Mouse (Mus musculus) G1E (cell line): ENCODE results near the gene Myo1d.

Experiments used
- CTCF ChIP-seq: IDR thresholded peaks from 2 replicates; pipeline ENCODE4 v1.5.1; 2012; ENCODE audit warnings: low read depth, low read length, inconsistent platforms, mixed read lengths
- GATA1 ChIP-seq: IDR thresholded peaks from 2 replicates; pipeline ENCODE4 v1.6.1; 2012; ENCODE audit warnings: borderline replicate concordance, low read length, inconsistent platforms, mixed read lengths
- GATA2 ChIP-seq: IDR thresholded peaks from 2 replicates; pipeline ENCODE4 v1.6.1; 2012; ENCODE audit warnings: low read depth, low read length, inconsistent platforms, borderline replicate concordance
- POLR2AphosphoS5 ChIP-seq: IDR thresholded peaks from 2 replicates; pipeline ENCODE4 v1.6.1; 2012; ENCODE audit warnings: low read depth, low read length, inconsistent platforms; ENCODE audit not compliant: insufficient replicate concordance
- TAL1 ChIP-seq: conservative IDR thresholded peaks from 2 replicates; pipeline ENCODE4 v1.6.1; 2012; ENCODE audit warnings: low read depth, low read length, inconsistent platforms, mixed read lengths

- TF ChIP-seq CTCF (no peak), POLR2AphosphoS5 (no peak), GATA1 (no peak), TAL1 (no peak), GATA2 (no peak)
These were observed 290.0 kb downstream of the Myo1d start for GRCm38 (mm10) chr11:80489882-80490196.
